Mouse (Mus musculus) MEL (cell line): ENCODE data around the gene Il11ra1. TPM values are rescaled to one million over a fixed set of nuclear protein-coding genes. Genes with fewer than 3 reads are reported as not detected.

Experiments used
- DNase-seq: peaks from one replicate; pipeline ENCODE4 v3.0.0; 2011; ENCODE audit warnings: low read depth, low spot score
- H3K27ac ChIP-seq: 2 replicates; pipeline ENCODE4 v1.5.1; 2012; ENCODE audit warnings: low read depth, mild to moderate bottlenecking, control low read depth, low read length, moderate library complexity; ENCODE audit not compliant: control insufficient read depth
- H3K27me3 ChIP-seq, 2 experiments: fragments of 150-350 bp in 1 of 2; sonication (generic) in 1 of 2; 2 replicates each; pipeline ENCODE4 v1.6.1; 2012; ENCODE audit warnings: low read length in 2 of 2, mild to moderate bottlenecking in 2 of 2, improper control_type of control experiment in 1 of 2, moderate library complexity in 1 of 2; ENCODE audit not compliant: insufficient read depth in 2 of 2, control insufficient read depth in 1 of 2
- H3K36me3 ChIP-seq, 2 experiments: 2 replicates each; pipeline ENCODE4 v1.6.1; 2012 to 2014; ENCODE audit warnings: low read length in 2 of 2, improper control_type of control experiment in 1 of 2, inconsistent platforms in 1 of 2, mild to moderate bottlenecking in 1 of 2; ENCODE audit not compliant: insufficient read depth in 2 of 2, control insufficient read depth in 1 of 2
- H3K4me1 ChIP-seq, 2 experiments: fragments of 150-350 bp in 1 of 2; sonication (generic) in 1 of 2; 2 replicates each; pipeline ENCODE4 v1.6.1; 2012; ENCODE audit warnings: low read length in 2 of 2, improper control_type of control experiment in 1 of 2, mild to moderate bottlenecking in 1 of 2; ENCODE audit not compliant: insufficient read depth in 2 of 2, control insufficient read depth in 1 of 2
- H3K4me3 ChIP-seq, 2 experiments: fragments of 150-350 bp in 1 of 2; sonication (generic) in 1 of 2; 2 replicates each; pipeline ENCODE4 v1.5.1; 2012; ENCODE audit warnings: low read depth in 2 of 2, low read length in 2 of 2, mild to moderate bottlenecking in 2 of 2, moderate library complexity in 2 of 2, control low read depth in 1 of 2, improper control_type of control experiment in 1 of 2; ENCODE audit not compliant: control insufficient read depth in 1 of 2, insufficient read depth in 1 of 2
- H3K79me2 ChIP-seq: 2 replicates; pipeline ENCODE4 v1.6.1; 2012; ENCODE audit warnings: mild to moderate bottlenecking, low read length, moderate library complexity; ENCODE audit not compliant: control insufficient read depth, poor library complexity, insufficient read depth
- H3K9ac ChIP-seq: 2 replicates; pipeline ENCODE4 v1.6.1; 2012; ENCODE audit warnings: low read depth, mild to moderate bottlenecking, control low read depth, low read length, moderate library complexity; ENCODE audit not compliant: control insufficient read depth, poor library complexity, severe bottlenecking
- H3K9me3 ChIP-seq: fragments of 150-350 bp; sonication (generic); replicated peaks from 2 replicates; pipeline ENCODE4 v1.6.1; 2012; ENCODE audit warnings: mild to moderate bottlenecking, low read length, improper control_type of control experiment, moderate library complexity; ENCODE audit not compliant: insufficient read depth
- BHLHE40 ChIP-seq: IDR thresholded peaks from 2 replicates; pipeline ENCODE4 v1.6.1; 2012; ENCODE audit warnings: low read depth, mild to moderate bottlenecking, inconsistent platforms, low read length, improper control_type of control experiment, borderline replicate concordance
- CHD1 ChIP-seq: IDR thresholded peaks from 2 replicates; pipeline ENCODE4 v1.6.1; 2012; ENCODE audit warnings: low read depth, mild to moderate bottlenecking, inconsistent platforms, low read length, improper control_type of control experiment
- CTCF ChIP-seq, 3 experiments: IDR thresholded peaks in 2 of 3; conservative IDR thresholded peaks in 1 of 3; 2 replicates each; pipeline ENCODE4 v1.5.1; 2011 to 2012; ENCODE audit warnings: low read length in 3 of 3, low read depth in 2 of 3, mild to moderate bottlenecking in 2 of 3, improper control_type of control experiment in 1 of 3, inconsistent platforms in 1 of 3, mixed read lengths in 1 of 3, moderate library complexity in 1 of 3; ENCODE audit not compliant: control insufficient read depth in 1 of 3, insufficient read depth in 1 of 3, poor library complexity in 1 of 3, severe bottlenecking in 1 of 3
- HCFC1 ChIP-seq: IDR thresholded peaks from 2 replicates; pipeline ENCODE4 v1.6.1; 2012; ENCODE audit warnings: low read depth, mild to moderate bottlenecking, inconsistent platforms, low read length, improper control_type of control experiment, moderate library complexity
- JUND ChIP-seq: IDR thresholded peaks from 2 replicates; pipeline ENCODE4 v1.6.1; 2011; ENCODE audit warnings: low read depth, mild to moderate bottlenecking, improper control_type of control experiment, low read length
- MAX ChIP-seq: IDR thresholded peaks from 2 replicates; pipeline ENCODE4 v1.6.1; 2011; ENCODE audit warnings: low read length, improper control_type of control experiment
- MAZ ChIP-seq: IDR thresholded peaks from 2 replicates; pipeline ENCODE4 v1.6.1; 2012; ENCODE audit warnings: low read depth, mild to moderate bottlenecking, inconsistent platforms, low read length, improper control_type of control experiment
- MXI1 ChIP-seq: IDR thresholded peaks from 2 replicates; pipeline ENCODE4 v1.6.1; 2011; ENCODE audit warnings: mild to moderate bottlenecking, low read depth, low read length, improper control_type of control experiment
- MYB ChIP-seq: IDR thresholded peaks from 2 replicates; pipeline ENCODE4 v1.6.1; 2011; ENCODE audit warnings: mild to moderate bottlenecking, low read depth, low read length, improper control_type of control experiment
- POLR2A ChIP-seq, 2 experiments: IDR thresholded peaks; 2 replicates each; pipeline ENCODE4 v1.6.1; 2011 to 2012; ENCODE audit warnings: low read length in 2 of 2, mild to moderate bottlenecking in 2 of 2, control low read depth in 1 of 2, improper control_type of control experiment in 1 of 2, low read depth in 1 of 2, moderate library complexity in 1 of 2; ENCODE audit not compliant: control insufficient read depth in 1 of 2, insufficient read depth in 1 of 2, poor library complexity in 1 of 2
- RAD21 ChIP-seq: IDR thresholded peaks from 2 replicates; pipeline ENCODE4 v1.6.1; 2011; ENCODE audit warnings: mild to moderate bottlenecking, low read depth, low read length, improper control_type of control experiment
- RCOR1 ChIP-seq: IDR thresholded peaks from 2 replicates; pipeline ENCODE4 v1.6.1; 2012; ENCODE audit warnings: low read depth, mild to moderate bottlenecking, inconsistent platforms, low read length, improper control_type of control experiment
- ZMIZ1 ChIP-seq: IDR thresholded peaks from 2 replicates; pipeline ENCODE4 v1.6.1; 2012; ENCODE audit warnings: low read depth, mild to moderate bottlenecking, inconsistent platforms, low read length, improper control_type of control experiment, moderate library complexity
- ZNF384 ChIP-seq: IDR thresholded peaks from 2 replicates; pipeline ENCODE4 v1.6.1; 2012; ENCODE audit warnings: low read depth, mild to moderate bottlenecking, inconsistent platforms, low read length, improper control_type of control experiment
- polyA plus RNA-seq, 2 experiments: library from polyadenylated mRNA; stranded (reverse) in 1 of 2; unstranded in 1 of 2; fragments of >175 nt in 1 of 2; fragments of >200 nt in 1 of 2; gene quantifications; 2 replicates each; pipeline versions ENCODE4 v1.2.1 to v1.2.4; 2012; ENCODE audit warnings: low replicate concordance in 2 of 2, low read depth in 1 of 2; ENCODE audit not compliant: insufficient read length in 2 of 2, insufficient read depth in 1 of 2, missing spikeins in 1 of 2
- total RNA-seq: library from RNA; depleted of rRNA; stranded (reverse); fragments of 300-350 nt; gene quantifications from 2 replicates; pipeline ENCODE4 v1.2.3, GENCODE M21; 2012

Il11ra1 gene
- total and polyA plus RNA-seq, 3 experiments, result 44.4 to 66.7 TPM; not detected in 1

DNA sequence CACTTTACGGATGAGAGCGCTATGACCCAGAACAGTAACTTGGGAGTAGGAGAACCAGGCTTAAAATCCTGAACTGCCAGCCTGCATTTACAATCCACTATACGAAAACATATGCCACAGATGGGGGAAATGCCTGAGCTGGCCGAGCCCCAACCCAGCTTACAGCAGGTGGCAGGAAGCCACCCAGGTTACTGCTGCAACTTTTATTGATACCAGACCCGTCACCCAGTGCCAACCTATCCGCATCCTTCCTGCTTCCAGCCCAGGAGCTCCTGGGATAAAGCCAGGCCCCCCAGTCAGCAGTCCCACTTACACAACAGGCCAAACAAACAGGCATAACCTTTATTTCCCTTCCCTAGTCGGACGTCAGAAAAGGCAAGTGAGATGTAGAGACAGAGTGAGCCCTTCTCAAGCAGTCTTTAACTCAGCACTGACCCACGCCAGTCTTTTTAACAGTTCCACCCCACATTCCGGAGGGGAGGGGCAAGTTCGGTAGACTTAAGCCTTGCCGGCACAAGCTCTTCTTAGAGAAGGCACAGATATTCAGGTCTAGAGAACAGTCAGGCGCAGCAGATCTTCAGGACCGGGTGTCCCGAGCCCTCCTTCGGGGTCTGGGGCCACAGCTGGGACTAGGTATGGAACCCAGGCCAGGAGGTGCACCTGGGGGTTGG is 12.1 kb downstream of the Il11ra1 start:
- no peak for DNase-seq
- peak overlapping the region in 1 of 2 experiments; percentile 97; a peak in 1 of 4 replicates for H3K4me3 ChIP-seq
- H3K9ac ChIP-seq, result peak overlapping the region; percentile 96; the same call in 1 of the 2 replicates
- TF ChIP-seq CTCF (IDR thresholded peaks at IDR 0.05 in 2 of 3, conservative IDR thresholded peaks at IDR 0.05 in 1 of 3; ENCODE audit: control insufficient read depth in 1 of 3, insufficient read depth in 1 of 3, low read depth in 2 of 3, low read length in 3 of 3, poor library complexity in 1 of 3, severe bottlenecking in 1 of 3), result no peak
- TF ChIP-seq MAZ, result no peak
- TF ChIP-seq RAD21, result no peak
- TF ChIP-seq CHD1, result no peak
- no peak for TF ChIP-seq HCFC1
- TF ChIP-seq BHLHE40, result no peak
- TF ChIP-seq RCOR1, result no peak
- TF ChIP-seq ZNF384, result no peak
- TF ChIP-seq JUND, result no peak
- TF ChIP-seq MYB, result no peak
- no peak for TF ChIP-seq POLR2A (IDR thresholded peaks at IDR 0.05; ENCODE audit: control insufficient read depth in 1 of 2, insufficient read depth in 1 of 2, low read depth in 1 of 2, low read length in 2 of 2, poor library complexity in 1 of 2)
- TF ChIP-seq MAX, result no peak
- no peak for TF ChIP-seq MXI1
- TF ChIP-seq, all 39 proteins: peak for 0
- no peak overlapping the region for H3K27ac ChIP-seq
- H3K9me3 ChIP-seq, result no peaks in the 10 kb centered on the region
- H3K36me3 ChIP-seq, result no peaks in the 10 kb centered on the region; a peak in 1 of 4 replicates
- H3K79me2 ChIP-seq, result peaks cover 19% of the 10 kb centered on the region
- H3K4me1 ChIP-seq, result peaks cover 0 to 10% of the 10 kb centered on the region in 2 experiments; a peak in 2 of 4 replicates
- no peaks in the 10 kb centered on the region for H3K27me3 ChIP-seq

GRCm38 (mm10) chr4:41712421-41713196 is 12.8 kb downstream of the Il11ra1 start:
- Histone ChIP-seq H3K9ac (peak overlapping the region; percentile 96), H3K4me1 (peaks cover 0 to 10% of the 10 kb centered on the region in 2 experiments; a peak in 2 of 4 replicates), H3K36me3 (no peaks in the 10 kb centered on the region; a peak in 1 of 4 replicates), H3K27ac (peak overlapping the region; percentile 61), H3K27me3 (no peaks in the 10 kb centered on the region), H3K4me3 (peak overlapping the region; percentile 90 to 97), H3K9me3 (no peaks in the 10 kb centered on the region), H3K79me2 (peaks cover 19% of the 10 kb centered on the region)
- no peak for DNase-seq
- TF ChIP-seq MAX (no peak), CTCF (IDR thresholded peaks at IDR 0.05 in 2 of 3, conservative IDR thresholded peaks at IDR 0.05 in 1 of 3; ENCODE audit: control insufficient read depth in 1 of 3, insufficient read depth in 1 of 3, low read depth in 2 of 3, low read length in 3 of 3, poor library complexity in 1 of 3, severe bottlenecking in 1 of 3) (no peak), ZMIZ1 (no peak)
